8 mouse cellular contexts compared by ENCODE assay signal in the genomic region with DNA sequence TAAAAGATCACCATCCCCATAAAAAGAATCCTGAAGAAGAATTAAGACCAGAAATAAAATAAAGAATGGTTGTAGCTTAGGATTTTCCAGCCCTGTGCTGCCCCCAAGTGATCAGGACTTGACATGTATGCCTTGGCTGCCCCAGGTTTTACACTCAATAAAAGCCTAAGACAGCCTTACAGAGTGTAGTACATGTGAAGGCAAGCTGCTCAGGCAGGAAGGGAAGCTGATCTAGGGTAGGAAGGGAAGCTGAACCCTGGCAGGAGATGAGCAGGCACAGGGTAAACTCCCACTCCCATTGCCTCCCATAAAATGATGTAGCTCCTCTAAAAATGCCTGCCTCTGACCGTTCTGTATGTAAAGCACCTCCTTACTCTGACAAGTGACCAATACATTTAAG. TPM values are rescaled to one million over a fixed set of nuclear protein-coding genes. Genes with fewer than 3 reads are reported as not detected.
DNase-seq lines count a peak whose midpoint lies in the region; TF ChIP-seq lines count a peak whose summit lies in the region.

No protein-coding gene starts in this region.

- no peak overlapping the region for H3K9ac ChIP-seq in MEL (ENCODE audit: control insufficient read depth, low read depth, low read length, poor library complexity, severe bottlenecking)

- H3K9me3 ChIP-seq in MEL (replicated peaks; ENCODE audit: insufficient read depth, low read length), result no peaks in the 10 kb centered on the region

- peaks cover 0 to 10% of the 10 kb centered on the region in 2 experiments; a peak in 2 of 4 replicates for H3K36me3 ChIP-seq in MEL (ENCODE audit: control insufficient read depth in 1 of 2, insufficient read depth in 2 of 2, low read length in 2 of 2)
- H3K36me3 ChIP-seq in myocyte (ENCODE audit: control insufficient read depth, insufficient read depth), result peaks cover 8% of the 10 kb centered on the region

- H3K79me2 ChIP-seq in MEL (ENCODE audit: control insufficient read depth, insufficient read depth, low read length, poor library complexity) (no peaks in the 10 kb centered on the region), myocyte (ENCODE audit: control insufficient read depth, insufficient read depth) (peaks cover 30% of the 10 kb centered on the region)

- peak; percentile 35 for DNase-seq in adrenal gland, postnatal 10 days
- no peak for DNase-seq in adrenal gland, postnatal 4 days (ENCODE audit: low spot score in 2 of 2)
- peak; percentile 38 for DNase-seq in MEL (ENCODE audit: low read depth, low spot score)
- peak; percentile 66 for DNase-seq in embryo, embryonic 10.5 days (ENCODE audit: low spot score)
- DNase-seq in heart, postnatal 14 days, result peak; percentile 44 to 47
- DNase-seq in layer of hippocampus, postnatal 36 days, result peak; percentile 24 to 46
- peak; percentile 51 to 57 for DNase-seq in thymus, postnatal 36 days

- H3K27ac ChIP-seq in MEL (ENCODE audit: control insufficient read depth, low read depth, low read length), result no peak overlapping the region

- peak overlapping the region; percentile 93 for H3K4me2 ChIP-seq in myocyte (ENCODE audit: low read depth)

- intact Hi-C loops in heart, postnatal 14 days (cut with DNase I), result no loop called here

- no peak for TF ChIP-seq EP300 in MEL (IDR thresholded peaks at IDR 0.05; ENCODE audit: low read depth in 1 of 2, low read length in 2 of 2)

- H3K4me1 ChIP-seq in MEL (ENCODE audit: control insufficient read depth in 1 of 2, insufficient read depth in 2 of 2, low read length in 2 of 2), result peaks cover 9 to 17% of the 10 kb centered on the region in 2 experiments; a peak in 3 of 4 replicates

- TF ChIP-seq RAD21 in MEL (IDR thresholded peaks at IDR 0.05; ENCODE audit: low read depth, low read length), result peak; percentile 76

- no peaks in the 10 kb centered on the region for H3K27me3 ChIP-seq in MEL (ENCODE audit: control insufficient read depth in 1 of 2, insufficient read depth in 2 of 2, low read length in 2 of 2)
- no peaks in the 10 kb centered on the region for H3K27me3 ChIP-seq in myocyte (ENCODE audit: control insufficient read depth, insufficient read depth, insufficient read length)

- TF ChIP-seq CTCF in MEL (IDR thresholded peaks at IDR 0.05 in 2 of 3, conservative IDR thresholded peaks at IDR 0.05 in 1 of 3; ENCODE audit: control insufficient read depth in 1 of 3, insufficient read depth in 1 of 3, low read depth in 2 of 3, low read length in 3 of 3, poor library complexity in 1 of 3, severe bottlenecking in 1 of 3), result peak; percentile 10 to 58 (median 51); a peak in 4 of 6 replicates

- H3K4me3 ChIP-seq in MEL (ENCODE audit: control insufficient read depth in 1 of 2, insufficient read depth in 1 of 2, low read depth in 2 of 2, low read length in 2 of 2) (no peak overlapping the region), myocyte (peak overlapping the region; percentile 13)

- no peak overlapping the region for H3ac ChIP-seq in myocyte (ENCODE audit: control insufficient read depth, insufficient read length)

- TF ChIP-seq POLR2A in MEL (IDR thresholded peaks at IDR 0.05; ENCODE audit: control insufficient read depth in 1 of 2, insufficient read depth in 1 of 2, low read depth in 1 of 2, low read length in 2 of 2, poor library complexity in 1 of 2) (no peak), myocyte (IDR thresholded peaks at IDR 0.05; ENCODE audit: insufficient read length, low read depth) (peak; percentile 50)

TF ChIP-seq in MEL, 35 proteins besides CTCF, POLR2A, EP300 and RAD21:
- TF ChIP-seq TCF12 (IDR thresholded peaks at IDR 0.05; ENCODE audit: low read depth, low read length), result no peak
- peak; percentile 67 for TF ChIP-seq SMC3 (IDR thresholded peaks at IDR 0.05; ENCODE audit: low read depth, low read length)
- TF ChIP-seq ZC3H11A (IDR thresholded peaks at IDR 0.05; ENCODE audit: low read depth, low read length), result peak; percentile 49; the same call in 1 of the 2 replicates

TF ChIP-seq in myocyte, 11 proteins besides CTCF, POLR2A, EP300 and RAD21:
- TF ChIP-seq TCF12 (IDR thresholded peaks at IDR 0.05; ENCODE audit: insufficient read depth, poor library complexity, severe bottlenecking) (no peak), POLR2AphosphoS2 (IDR thresholded peaks at IDR 0.05; ENCODE audit: insufficient read length, low read depth) (peak; percentile 53), SRF (IDR thresholded peaks at IDR 0.05; ENCODE audit: control insufficient read depth, insufficient read length, low read depth) (no peak)
TF ChIP-seq in myocyte: peak in this region for 1.

RNA-seq across cellular contexts. Expression of gene Slc9a9, which starts 30.8 kb away (rescaled TPM):
- total RNA-seq in adrenal gland, postnatal 10 days (2021), result 1 to 10 TPM; 3.2 to 4.3 TPM
- total RNA-seq in adrenal gland, postnatal 4 days (2021), result 1 to 10 TPM; 3.4 to 4.4 TPM
- total RNA-seq in MEL (2012; rRNA removed), result 0.46 and 1.4 TPM in 2 replicates
- polyA plus RNA-seq in MEL (2012; ENCODE audit: insufficient read depth in 1 of 2, insufficient read length in 2 of 2, low read depth in 1 of 2, low replicate concordance in 2 of 2, missing spikeins in 1 of 2) (under 1 TPM in 1 of 2 experiments, not detected in 1; 0.71 TPM), myocyte (2012; fragmentation: generic; extraction: Trizol) (21.5 TPM)
- 1 to 10 TPM; 2.6 to 5.0 TPM for total RNA-seq in heart, postnatal 14 days (2021)
- 10 to 100 TPM; 15.1 to 16.4 TPM for total RNA-seq in layer of hippocampus, postnatal 36 days (2021)

Comparison
In these comparisons a context has a peak if more than half of its experiments do, and no peak if none do; other contexts are left out.
1. DNase-seq: peak in adrenal gland, postnatal 10 days (single experiment), MEL (single experiment), embryo, embryonic 10.5 days (single experiment), heart, postnatal 14 days (2 of 2), layer of hippocampus, postnatal 36 days (2 of 2) and thymus, postnatal 36 days (2 of 2); none in adrenal gland, postnatal 4 days (0 of 2).